Mouse (Mus musculus) hindbrain, embryonic 10.5 days (tissue): ENCODE data around the gene Actr6. TPM values are rescaled to one million over a fixed set of nuclear protein-coding genes. Genes with fewer than 3 reads are reported as not detected.

Experiments
- polyA plus RNA-seq: library from polyadenylated mRNA; unstranded; fragments of >200 nt; fragmentation: Nextera tagmentation; extraction: Ambion mirVana; gene quantifications from 2 replicates; pipeline ENCODE4 v1.2.1, GENCODE M21; 2016

Actr6 gene
- polyA plus RNA-seq, 1 experiment from 2014 or later = 36.3 TPM

Other genes with a start within 250 kb of the Actr6 start
- not detected in 2 replicates for gene Nr1h4, start 198.7 kb downstream of the Actr6 start, polyA plus RNA-seq
- gene Slc17a8, start 111.0 kb downstream of the Actr6 start, polyA plus RNA-seq = 0.10 and 0.58 TPM in 2 replicates
- gene Scyl2, start 46.0 kb downstream of the Actr6 start, polyA plus RNA-seq = 8.3 and 9.9 TPM in 2 replicates
- 27.6 and 28.4 TPM in 2 replicates for gene Uhrf1bp1l, start 12.7 kb upstream of the Actr6 start, polyA plus RNA-seq
- gene Anks1b, start 141.2 kb upstream of the Actr6 start, polyA plus RNA-seq = 1.6 and 4.1 TPM in 2 replicates